Mouse (Mus musculus) cerebellum, postnatal 14 days (tissue): ENCODE measurements at regions not wholly inside any gene's neighbourhood (a gene's known extent, or its start where the extent isn't known, plus 50 kb on each side); places are given as distances from the start of the nearest gene placed in this dataset.
A peak's percentile ranks its signal among the peaks of the same experiment; 100 is the strongest.

Experiments
- DNase-seq, 2 experiments: peaks; one replicate each; pipeline ENCODE4 v3.0.0; 2021; ENCODE audit warnings: mixed read lengths in 2 of 2

- no peak for DNase-seq
Measured at GRCm38 (mm10) chr9:61756224-61756800, 158.0 kb downstream of the Rplp1 start.

- DNase-seq: no peak
Measured at GRCm38 (mm10) chr9:61755311-61755710, 159.0 kb downstream of the Rplp1 start.

- no peak for DNase-seq
Measured at GRCm38 (mm10) chr9:61753795-61754194, 160.5 kb downstream of the Rplp1 start.

- no peak for DNase-seq
Measured at GRCm38 (mm10) chr9:61749201-61749600, 165.1 kb downstream of the Rplp1 start.

- no peak for DNase-seq
Measured at GRCm38 (mm10) chr9:61748416-61748815, 165.9 kb downstream of the Rplp1 start.

- DNase-seq: peak; percentile 30 to 75
Measured at GRCm38 (mm10) chr9:61746401-61746800, 167.9 kb downstream of the Rplp1 start.

GRCm38 (mm10) chr9:61745301-61745801, 169.0 kb downstream of the Rplp1 start:
- DNase-seq: peak; percentile 62 to 77

GRCm38 (mm10) chr9:61733540-61733939, 180.8 kb downstream of the Rplp1 start:
- no peak for DNase-seq

- DNase-seq: no peak
Measured at GRCm38 (mm10) chr9:61732747-61733146, 181.6 kb downstream of the Rplp1 start.

- DNase-seq: no peak
Measured at GRCm38 (mm10) chr9:61728115-61728514, 186.2 kb downstream of the Rplp1 start.

- DNase-seq: no peak
Measured at GRCm38 (mm10) chr9:61727651-61728050, 186.7 kb downstream of the Rplp1 start.

GRCm38 (mm10) chr9:61724070-61724469, 190.3 kb downstream of the Rplp1 start:
- no peak for DNase-seq

GRCm38 (mm10) chr9:61723021-61723581, 191.2 kb downstream of the Rplp1 start:
- DNase-seq: no peak

GRCm38 (mm10) chr9:61721851-61722250, 192.5 kb downstream of the Rplp1 start:
- no peak for DNase-seq

GRCm38 (mm10) chr9:61721071-61721470, 193.3 kb downstream of the Rplp1 start:
- DNase-seq: peak; percentile 32 to 40

- peak in 1 of 2 experiments; percentile 31 for DNase-seq
Measured at GRCm38 (mm10) chr9:61720206-61720605, 194.1 kb downstream of the Rplp1 start.

- no peak for DNase-seq
Measured at GRCm38 (mm10) chr9:61716751-61717150, 197.6 kb downstream of the Rplp1 start.

GRCm38 (mm10) chr9:61714331-61715035, 199.9 kb downstream of the Rplp1 start:
- DNase-seq: no peak

GRCm38 (mm10) chr9:61713806-61714205, 200.5 kb downstream of the Rplp1 start:
- DNase-seq: no peak

GRCm38 (mm10) chr9:61711296-61711695, 203.0 kb downstream of the Rplp1 start:
- DNase-seq: no peak

- no peak for DNase-seq
Measured at GRCm38 (mm10) chr9:61707875-61708274, 206.5 kb downstream of the Rplp1 start.

GRCm38 (mm10) chr9:61707296-61707695, 207.0 kb downstream of the Rplp1 start:
- no peak for DNase-seq

- DNase-seq: no peak
Measured at GRCm38 (mm10) chr9:61706263-61706755, 208.0 kb downstream of the Rplp1 start.
